Mouse (Mus musculus) forebrain, embryonic 16.5 days (tissue): ENCODE measurements around the gene Stx6. TPM values are rescaled to one million over a fixed set of nuclear protein-coding genes. Genes with fewer than 3 reads are reported as not detected.

Experiments
- ATAC-seq: fragments of 200-750 bp; cut with Nextera tagmentation; 2 replicates; pipeline ENCODE4 v1.8.0; 2017; ENCODE audit warnings: mild to moderate bottlenecking, moderate library complexity
- H3K27ac ChIP-seq: fragments of 300-500 bp; sonication (generic); 2 replicates; pipeline ENCODE4 v1.5.1; 2014; ENCODE audit warnings: low read length, control low read depth
- H3K27me3 ChIP-seq: fragments of 300-500 bp; sonication (generic); replicated peaks from 2 replicates; pipeline ENCODE4 v1.6.1; 2014; ENCODE audit warnings: low read length; ENCODE audit not compliant: control insufficient read depth, insufficient read depth
- H3K36me3 ChIP-seq: fragments of 300-500 bp; sonication (generic); 2 replicates; pipeline ENCODE4 v1.6.1; 2014; ENCODE audit not compliant: control insufficient read depth, insufficient read depth
- H3K4me1 ChIP-seq: fragments of 300-500 bp; sonication (generic); replicated peaks from 2 replicates; pipeline ENCODE4 v1.6.1; 2014; ENCODE audit warnings: low read length; ENCODE audit not compliant: control insufficient read depth, insufficient read depth
- H3K4me2 ChIP-seq: fragments of 300-500 bp; sonication (generic); 2 replicates; pipeline ENCODE4 v1.6.1; 2014; ENCODE audit warnings: mild to moderate bottlenecking, low read length, control low read depth
- H3K4me3 ChIP-seq: fragments of 300-500 bp; sonication (generic); replicated peaks from 2 replicates; pipeline ENCODE4 v1.5.1; 2014; ENCODE audit warnings: mild to moderate bottlenecking, low read length, control low read depth
- H3K9ac ChIP-seq: fragments of 300-500 bp; sonication (generic); replicated peaks from 2 replicates; pipeline ENCODE4 v1.6.1; 2014; ENCODE audit warnings: low read depth, low read length, control low read depth
- H3K9me3 ChIP-seq: fragments of 300-500 bp; sonication (generic); 2 replicates; pipeline ENCODE4 v1.6.1; 2016; ENCODE audit warnings: low read length; ENCODE audit not compliant: control insufficient read depth
- WGBS: fragments of 180-500 bp; shearing (Covaris S2); extraction: QIAGEN DNeasy Blood & Tissue Kit; methylation state at CpG from one replicate; pipeline ENCODE4 v1.1.7; 2014; 5-methylcytosine and 5-hydroxymethylcytosine counted together
- polyA plus RNA-seq: library from polyadenylated mRNA; unstranded; fragments of >200 nt; fragmentation: Nextera tagmentation; extraction: Ambion mirVana; gene quantifications from 2 replicates; pipeline ENCODE4 v1.2.1, GENCODE M21; 2015

The Stx6 gene
- polyA plus RNA-seq, 1 experiment from 2014 or later = 125 TPM

- WGBS = 94% methylated on average over 5 of the region's 5 CpGs
- H3K36me3 ChIP-seq = no peaks in the 10 kb centered on the region
- H3K27ac ChIP-seq = no peak overlapping the region
- H3K27me3 ChIP-seq = no peaks in the 10 kb centered on the region
- no peak for ATAC-seq
- peaks cover 8% of the 10 kb centered on the region for H3K4me1 ChIP-seq
- no peak overlapping the region for H3K9ac ChIP-seq
- no peak overlapping the region for H3K4me3 ChIP-seq
- H3K9me3 ChIP-seq = no peaks in the 10 kb centered on the region
- no peak overlapping the region for H3K4me2 ChIP-seq
Observed at GRCm38 (mm10) chr1:155124397-155124796, 34.1 kb upstream of the Stx6 start.

GRCm38 (mm10) chr1:155126716-155127115, 31.8 kb upstream of the Stx6 start:
- Histone ChIP-seq H3K36me3 (no peaks in the 10 kb centered on the region), H3K9ac (no peak overlapping the region), H3K4me3 (no peak overlapping the region), H3K9me3 (no peaks in the 10 kb centered on the region), H3K27me3 (no peaks in the 10 kb centered on the region), H3K27ac (no peak overlapping the region), H3K4me1 (peaks cover 8% of the 10 kb centered on the region), H3K4me2 (no peak overlapping the region)
- ATAC-seq = no peak
- WGBS = 92% methylated on average over 5 of the region's 5 CpGs

GRCm38 (mm10) chr1:155127429-155127934, 31.0 kb upstream of the Stx6 start:
- H3K27me3 ChIP-seq = no peaks in the 10 kb centered on the region
- no peak overlapping the region for H3K4me2 ChIP-seq
- H3K36me3 ChIP-seq = no peaks in the 10 kb centered on the region
- H3K4me1 ChIP-seq = peaks cover 3% of the 10 kb centered on the region
- H3K9me3 ChIP-seq = no peaks in the 10 kb centered on the region
- no peak overlapping the region for H3K27ac ChIP-seq
- WGBS = 92% methylated on average over 5 of the region's 5 CpGs
- no peak for ATAC-seq
- H3K9ac ChIP-seq = no peak overlapping the region
- no peak overlapping the region for H3K4me3 ChIP-seq

GRCm38 (mm10) chr1:155134866-155135265, 23.6 kb upstream of the Stx6 start:
- ATAC-seq = no peak
- no peaks in the 10 kb centered on the region for H3K36me3 ChIP-seq
- 69% methylated on average over 8 of the region's 8 CpGs for WGBS

GRCm38 (mm10) chr1:155138795-155139194, 19.7 kb upstream of the Stx6 start:
- no peak for ATAC-seq
- H3K4me2 ChIP-seq = no peak overlapping the region
- H3K4me1 ChIP-seq = no peaks in the 10 kb centered on the region
- H3K4me3 ChIP-seq = no peak overlapping the region
- no peaks in the 10 kb centered on the region for H3K27me3 ChIP-seq
- H3K9ac ChIP-seq = no peak overlapping the region
- no peaks in the 10 kb centered on the region for H3K36me3 ChIP-seq
- H3K9me3 ChIP-seq = no peaks in the 10 kb centered on the region
- no peak overlapping the region for H3K27ac ChIP-seq
- WGBS = 94% methylated on average over 7 of the region's 7 CpGs

More at GRCm38 (mm10) chr1:155134866-155135265, 23.6 kb upstream of the Stx6 start:
- no peaks in the 10 kb centered on the region for H3K4me1 ChIP-seq
- H3K9ac ChIP-seq = no peak overlapping the region
- H3K9me3 ChIP-seq = no peaks in the 10 kb centered on the region
- no peaks in the 10 kb centered on the region for H3K27me3 ChIP-seq
- no peak overlapping the region for H3K27ac ChIP-seq
- H3K4me2 ChIP-seq = no peak overlapping the region
- no peak overlapping the region for H3K4me3 ChIP-seq

- 69% methylated on average over 2 of the region's 2 CpGs for WGBS
- H3K9me3 ChIP-seq = no peaks in the 10 kb centered on the region
- no peak overlapping the region for H3K4me3 ChIP-seq
- no peak overlapping the region for H3K9ac ChIP-seq
- H3K36me3 ChIP-seq = no peaks in the 10 kb centered on the region
- H3K4me2 ChIP-seq = no peak overlapping the region
- H3K27ac ChIP-seq = no peak overlapping the region
- 0 out of 2 replicates have a peak, but pooled peaks have one; percentile 31 for ATAC-seq
- no peaks in the 10 kb centered on the region for H3K27me3 ChIP-seq
- H3K4me1 ChIP-seq = no peaks in the 10 kb centered on the region
Observed at GRCm38 (mm10) chr1:155140076-155140475, 18.4 kb upstream of the Stx6 start.

- H3K27ac ChIP-seq = no peak overlapping the region
- H3K4me3 ChIP-seq = no peak overlapping the region
- H3K27me3 ChIP-seq = no peaks in the 10 kb centered on the region
- no peaks in the 10 kb centered on the region for H3K36me3 ChIP-seq
- ATAC-seq = no peak
- no peaks in the 10 kb centered on the region for H3K9me3 ChIP-seq
- H3K4me1 ChIP-seq = no peaks in the 10 kb centered on the region
- WGBS = 70% methylated on average over 6 of the region's 6 CpGs
- H3K9ac ChIP-seq = no peak overlapping the region
- H3K4me2 ChIP-seq = no peak overlapping the region
Observed at GRCm38 (mm10) chr1:155145620-155146019, 12.9 kb upstream of the Stx6 start.

- no peaks in the 10 kb centered on the region for H3K9me3 ChIP-seq
- peak; percentile 90 for ATAC-seq
- no peak within 1 kb of the TSS for H3K27ac ChIP-seq
- 49% methylated on average over 8 of the region's 8 CpGs for WGBS
- peak within 1 kb of the TSS; percentile 29; the same call in 1 of the 2 replicates for H3K4me2 ChIP-seq
- no peak within 1 kb of the TSS for H3K9ac ChIP-seq
- H3K36me3 ChIP-seq = no peaks in the 10 kb centered on the region
- H3K27me3 ChIP-seq = no peaks in the 10 kb centered on the region
- H3K4me1 ChIP-seq = no peaks in the 10 kb centered on the region
- peak within 1 kb of the TSS; percentile 26 for H3K4me3 ChIP-seq
Observed at GRCm38 (mm10) chr1:155146572-155146980, 11.9 kb upstream of the Stx6 start, which contains the start of gene Mr1. Mr1 (minus strand) TSS chr1:155146814.

- H3K27me3 ChIP-seq = no peaks in the 10 kb centered on the region
- no peak overlapping the region for H3K4me3 ChIP-seq
- H3K9me3 ChIP-seq = no peaks in the 10 kb centered on the region
- ATAC-seq = no peak
- H3K27ac ChIP-seq = no peak overlapping the region
- no peak overlapping the region for H3K9ac ChIP-seq
- H3K4me1 ChIP-seq = no peaks in the 10 kb centered on the region
- H3K36me3 ChIP-seq = no peaks in the 10 kb centered on the region
- WGBS = 91% methylated on average over 2 of the region's 2 CpGs
- H3K4me2 ChIP-seq = no peak overlapping the region
Observed at GRCm38 (mm10) chr1:155147228-155147627, 11.3 kb upstream of the Stx6 start.

- 82% methylated on average over 3 of the region's 3 CpGs for WGBS
- Histone ChIP-seq H3K27me3 (no peaks in the 10 kb centered on the region), H3K4me2 (no peak overlapping the region), H3K9ac (no peak overlapping the region), H3K4me1 (no peaks in the 10 kb centered on the region), H3K4me3 (no peak overlapping the region), H3K27ac (no peak overlapping the region), H3K9me3 (no peaks in the 10 kb centered on the region), H3K36me3 (no peaks in the 10 kb centered on the region)
- no peak for ATAC-seq
Observed at GRCm38 (mm10) chr1:155149403-155149802, 9.1 kb upstream of the Stx6 start.
